Mouse (Mus musculus) gastrocnemius, postnatal 4 days (tissue): ENCODE results near the gene Bpifb4. TPM values are rescaled to one million over a fixed set of nuclear protein-coding genes. Genes with fewer than 3 reads are reported as not detected.
A peak's percentile ranks its signal among the peaks of the same experiment; 100 is the strongest.

Experiments
- DNase-seq, 2 experiments: peaks; one replicate each; pipeline ENCODE4 v3.0.0; 2021 to 2022; ENCODE audit warnings: low spot score in 2 of 2, mixed read lengths in 2 of 2
- long read RNA-seq, 2 experiments: library from polyadenylated mRNA; stranded (forward); transcript quantifications; one replicate each; pipeline ENCODE4 v2.0.0; 2021
- total RNA-seq, 2 experiments: library from RNA; stranded (reverse); gene quantifications; 2 replicates each; pipeline ENCODE4 v1.2.3; 2021

Bpifb4 gene
- not detected for total RNA-seq
- long read RNA-seq, experiment 1 = 0 reads
- long read RNA-seq, experiment 2 = 0 reads

DNA sequence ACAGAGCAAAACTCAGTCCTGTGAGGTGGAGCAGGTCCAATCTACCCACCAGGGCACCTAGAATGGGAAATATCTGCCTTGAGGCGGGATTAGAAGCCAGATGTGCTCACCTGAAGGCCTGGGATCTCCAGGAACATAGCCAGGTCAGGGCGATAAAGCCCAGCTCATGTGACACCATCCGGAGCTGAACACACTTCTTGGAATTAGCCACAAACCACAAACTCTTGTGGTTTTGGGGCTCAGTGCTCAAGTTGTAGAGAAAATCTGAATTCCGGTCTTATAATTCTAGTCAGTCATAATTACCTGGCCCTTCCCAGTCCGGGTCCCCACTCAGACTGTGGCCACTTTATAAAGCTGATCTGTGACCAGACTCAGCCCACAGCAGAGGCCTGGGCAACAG, at the start of gene Bpifb4:
Gene Bpifb4 (plus strand): TSS at position 370 of the 400 bp plus-strand sequence.
- no peak for DNase-seq

DNA sequence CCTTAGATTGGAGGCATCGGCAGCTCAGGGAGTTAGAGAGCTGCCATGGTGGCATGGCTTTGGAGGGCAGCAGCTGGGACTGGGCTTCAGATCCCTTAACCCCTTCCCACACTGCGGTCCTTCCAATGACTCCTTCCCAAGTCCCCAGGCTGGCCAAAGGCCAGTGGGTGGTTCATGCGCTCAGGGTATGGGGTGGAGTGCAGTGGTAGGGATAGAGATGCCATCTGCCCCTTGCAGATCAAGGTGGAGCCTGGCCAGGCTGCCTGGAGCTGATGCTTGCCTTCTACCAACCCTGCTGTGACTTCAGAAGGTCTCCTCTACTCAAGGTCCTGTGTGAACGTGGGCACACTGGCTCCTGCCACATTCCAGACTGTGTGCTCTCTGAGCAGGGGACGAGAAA, 38.9 kb upstream of the Bpifb4 start:
- no peak for DNase-seq

- DNase-seq = no peak
Measured at GRCm38 (mm10) chr2:153900088-153900487, 37.9 kb upstream of the Bpifb4 start, which contains the start of gene Bpifb6. Gene Bpifb6 (plus strand): TSS chr2:153900388.

DNA sequence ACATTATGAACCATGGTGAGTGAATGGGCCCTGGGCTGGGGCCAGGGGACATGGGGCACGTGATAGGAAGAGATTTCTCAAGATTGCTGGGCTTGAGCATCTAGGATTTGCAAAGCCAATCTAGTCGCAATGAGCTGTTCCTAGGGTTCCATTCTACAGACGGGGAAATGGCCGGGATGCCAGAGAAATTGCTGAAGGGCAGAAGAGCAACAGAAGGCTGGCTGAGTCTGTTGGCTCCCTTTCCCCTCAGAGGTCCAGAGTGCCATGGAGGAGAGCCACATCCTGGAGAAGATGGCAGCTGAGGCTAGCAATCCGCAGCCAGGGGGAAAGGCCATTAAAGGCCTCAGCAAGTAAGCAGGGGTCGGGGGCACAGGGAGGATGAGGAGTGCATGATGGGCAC, 35.3 kb upstream of the Bpifb4 start:
- no peak for DNase-seq

- no peak for DNase-seq
Measured at GRCm38 (mm10) chr2:153906626-153907025, 31.4 kb upstream of the Bpifb4 start.

- peak in 1 of 2 experiments; percentile 43 for DNase-seq
Measured at GRCm38 (mm10) chr2:153914151-153914550, 23.9 kb upstream of the Bpifb4 start.

DNA sequence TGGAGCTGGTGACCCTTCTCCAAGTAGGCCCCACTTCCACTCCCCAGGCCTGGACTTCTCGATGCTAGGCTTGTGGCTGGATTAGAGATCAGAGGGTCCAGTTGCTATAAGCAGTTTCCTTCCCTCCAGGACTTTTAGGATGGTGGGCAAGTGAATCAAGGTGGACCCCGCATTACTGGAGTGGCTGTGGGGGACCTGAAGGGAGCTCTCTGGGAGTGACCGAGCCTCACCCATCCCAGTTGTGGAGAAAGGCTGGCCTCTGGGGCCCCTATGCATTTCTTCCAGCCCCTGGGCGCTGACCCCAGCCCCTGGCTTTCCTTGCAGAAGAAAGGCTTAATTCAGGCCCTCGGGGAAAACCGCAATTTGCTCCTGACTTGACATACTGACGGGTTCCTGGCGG, 20.1 kb upstream of the Bpifb4 start, which contains the start of gene Bpifb3:
Gene Bpifb3 (plus strand): TSS at position 301 of the 400 bp plus-strand sequence.
- no peak for DNase-seq

DNA sequence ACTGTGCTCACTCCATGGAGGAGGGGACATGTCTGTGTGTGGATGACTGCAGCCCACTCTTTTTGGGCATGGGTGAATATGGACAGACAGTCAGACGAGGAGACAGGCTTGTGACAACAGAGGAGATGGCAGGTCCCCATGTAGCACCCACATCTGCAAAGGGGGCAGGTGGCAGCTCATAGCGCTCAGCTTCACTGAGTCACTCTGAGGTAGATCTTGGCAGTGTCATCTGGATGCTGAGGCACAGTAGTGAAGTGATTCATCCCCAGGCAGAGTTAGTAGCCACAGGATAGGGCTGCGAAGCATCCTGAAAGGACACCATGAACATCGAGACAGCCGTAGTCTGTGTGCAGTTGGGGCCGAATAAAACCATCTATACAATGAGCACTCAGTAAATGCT, 16.8 kb upstream of the Bpifb4 start:
- no peak for DNase-seq

GRCm38 (mm10) chr2:153929871-153930413, 8.1 kb upstream of the Bpifb4 start:
- DNase-seq = peak in 1 of 2 experiments; percentile 56

- DNase-seq = no peak
Measured at GRCm38 (mm10) chr2:153931125-153931524, 6.9 kb upstream of the Bpifb4 start.

DNA sequence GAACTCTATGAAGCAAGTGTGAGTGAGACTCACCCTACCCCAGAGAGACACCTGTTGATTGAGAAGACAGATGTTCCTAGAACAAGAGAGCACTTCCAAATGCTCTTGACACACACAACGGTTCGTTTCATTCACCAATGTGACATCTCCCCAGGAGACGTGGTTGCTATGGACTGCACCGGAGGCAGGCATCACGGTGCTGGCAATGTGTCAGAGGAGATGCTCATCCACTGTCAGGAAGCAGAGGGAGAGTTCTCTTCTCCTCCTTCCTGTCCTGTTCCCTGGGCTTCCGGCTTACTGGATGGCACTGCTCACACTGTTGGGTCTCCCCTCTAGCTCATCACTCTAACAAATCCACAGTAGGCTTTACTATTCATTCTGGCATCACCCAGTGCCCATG, 4.7 kb upstream of the Bpifb4 start:
- DNase-seq = no peak

DNA sequence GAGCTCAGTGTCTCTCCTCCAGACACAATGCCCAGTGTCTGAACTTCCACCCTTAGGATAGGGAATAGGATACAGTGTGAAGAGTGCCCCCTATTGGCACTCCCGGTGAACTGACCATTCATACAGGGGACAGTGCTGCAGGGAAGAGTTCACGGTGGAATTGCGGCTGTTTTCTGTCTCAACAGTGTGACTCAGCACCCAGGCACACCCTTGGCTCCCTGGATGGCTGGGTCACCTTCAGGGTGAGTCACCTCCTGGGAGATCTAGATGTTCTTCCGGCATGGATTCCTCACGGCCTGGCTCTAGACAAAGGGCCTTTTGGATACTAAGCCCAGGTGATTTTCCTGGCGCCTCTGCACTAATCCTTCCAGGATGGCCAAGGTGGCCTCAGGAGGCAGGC, 2.7 kb upstream of the Bpifb4 start:
- DNase-seq = no peak

GRCm38 (mm10) chr2:153943537-153943936, 5.5 kb downstream of the Bpifb4 start:
- peak in 1 of 2 experiments; percentile 23 for DNase-seq

- no peak for DNase-seq
Measured at GRCm38 (mm10) chr2:153944567-153944966, 6.6 kb downstream of the Bpifb4 start.

DNA sequence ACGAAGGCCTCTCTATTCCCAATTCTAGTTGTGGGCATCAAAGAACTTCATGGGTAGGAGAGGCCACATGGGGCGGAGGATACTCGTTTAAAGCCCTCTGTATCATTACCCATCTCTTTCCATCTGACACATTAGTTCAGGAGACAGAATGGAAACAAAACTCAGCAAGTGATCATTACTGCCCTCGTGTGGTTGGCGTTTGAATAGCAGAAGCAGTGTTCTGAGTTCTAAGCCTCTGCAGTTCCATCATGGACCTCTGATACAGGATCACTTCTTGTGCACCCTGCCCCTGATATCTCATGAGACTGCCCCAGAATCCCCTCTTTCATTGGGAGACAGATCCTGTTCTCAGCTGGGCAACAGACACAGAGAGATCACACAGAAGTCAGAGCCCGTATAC, 14.9 kb downstream of the Bpifb4 start:
- peak in 1 of 2 experiments; percentile 37 for DNase-seq

- peak in 1 of 2 experiments; percentile 25 for DNase-seq
Measured at GRCm38 (mm10) chr2:153953836-153954235, 15.8 kb downstream of the Bpifb4 start.

DNA sequence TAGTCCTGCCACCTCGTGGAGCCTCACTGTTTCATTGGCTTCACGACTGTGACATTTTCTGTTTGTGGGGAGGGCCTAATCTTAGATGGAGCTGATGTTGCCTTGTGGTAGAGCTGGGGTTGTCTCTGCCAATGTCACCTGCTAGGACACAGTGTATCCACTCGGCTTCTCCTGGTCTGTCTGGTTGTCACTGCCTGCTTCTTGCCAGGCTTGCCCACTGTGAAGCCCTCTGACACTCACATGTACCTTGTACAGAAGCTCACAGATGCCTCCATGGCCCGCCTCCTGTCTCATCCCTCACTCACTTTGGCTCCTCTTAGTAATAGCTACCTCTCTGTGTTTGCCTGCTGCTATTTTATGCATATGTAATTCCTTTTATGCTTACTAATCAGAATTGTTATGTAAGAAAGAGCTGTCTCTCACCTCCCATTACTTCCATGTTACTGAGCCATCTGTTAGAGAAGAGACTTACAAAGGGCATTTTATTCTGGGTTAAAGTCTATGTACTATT, 24.9 kb downstream of the Bpifb4 start:
- no peak for DNase-seq

GRCm38 (mm10) chr2:153963334-153963733, 25.3 kb downstream of the Bpifb4 start:
- DNase-seq = no peak

- DNase-seq = no peak
Measured at GRCm38 (mm10) chr2:153970221-153970620, 32.2 kb downstream of the Bpifb4 start.

- no peak for DNase-seq
Measured at GRCm38 (mm10) chr2:153974582-153974981, 36.6 kb downstream of the Bpifb4 start, which contains the start of gene Bpifa6. Gene Bpifa6 (plus strand): TSS chr2:153974945.

- peak; percentile 72 to 74 for DNase-seq
Measured at GRCm38 (mm10) chr2:153995770-153996169, 57.8 kb downstream of the Bpifb4 start.

DNA sequence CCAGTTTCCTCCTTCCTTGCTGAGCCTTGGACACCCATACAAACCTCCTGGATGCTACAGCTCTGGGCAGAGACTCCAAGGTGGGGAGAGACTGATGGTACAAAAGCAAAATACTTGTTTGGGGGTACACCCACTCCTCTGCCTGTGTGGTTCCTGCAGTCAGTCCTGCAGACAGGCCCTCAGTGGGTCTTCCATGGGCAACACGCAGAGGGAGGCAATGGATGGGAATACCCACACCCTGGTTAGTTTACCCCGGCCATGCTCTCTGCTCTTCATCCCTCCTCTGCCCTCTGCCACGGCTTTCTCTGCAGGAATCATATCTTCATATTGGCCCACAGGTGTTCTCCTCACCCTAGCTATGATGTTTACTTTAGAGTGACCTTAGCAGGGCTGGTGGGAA, 62.5 kb downstream of the Bpifb4 start:
- no peak for DNase-seq

- DNase-seq = no peak
Measured at GRCm38 (mm10) chr2:154001056-154001455, 63.0 kb downstream of the Bpifb4 start.
